Mouse (Mus musculus) erythroblast, embryonic 14.5 days (primary cell): ENCODE measurements around the gene Zg16.

ENCODE experiments used
- GATA1 ChIP-seq: IDR thresholded peaks from 2 replicates; pipeline ENCODE4 v1.6.1; 2012; ENCODE audit warnings: low read length, inconsistent platforms, mixed read lengths
- TAL1 ChIP-seq: IDR thresholded peaks from 3 replicates; pipeline ENCODE4 v1.6.1; 2012; ENCODE audit warnings: low read length, inconsistent platforms, mixed read lengths

- TF ChIP-seq GATA1 (no peak), TAL1 (no peak)
Observed at GRCm38 (mm10) chr7:127134821-127135447, 47.8 kb upstream of the Zg16 start.
